Mouse (Mus musculus) bone marrow, adult 2 months (tissue): ENCODE measurements at regions not wholly inside any gene's neighbourhood (a gene's known extent, or its start where the extent isn't known, plus 50 kb on each side); places are given as distances from the start of the nearest gene placed in this dataset.

Source experiments
- CTCF ChIP-seq: fragments of 200-500 bp; IDR thresholded peaks from 2 replicates; pipeline ENCODE4 v1.5.1; 2011; ENCODE audit warnings: low read length, control low read depth; ENCODE audit not compliant: control insufficient read depth, insufficient read depth
- POLR2A ChIP-seq: fragments of 200-500 bp; IDR thresholded peaks from 2 replicates; pipeline ENCODE4 v1.6.1; 2011; ENCODE audit warnings: low read depth, mild to moderate bottlenecking, control low read depth, low read length, borderline replicate concordance; ENCODE audit not compliant: control insufficient read depth

GRCm38 (mm10) chr4:124526362-124526761 lies 84.2 kb downstream of the 3100002H09Rik start:
- TF ChIP-seq CTCF, result no peak
- no peak for TF ChIP-seq POLR2A
